Mouse (Mus musculus): ENCODE data around the gene Rhebl1. TPM values are rescaled to one million over a fixed set of nuclear protein-coding genes. Genes with fewer than 3 reads are reported as not detected.

The Rhebl1 gene
- polyA plus RNA-seq, 1 experiment from 2014 or later, result 3.4 TPM

- 93% methylated on average over 18 of the region's 18 CpGs for WGBS (ENCODE audit: insufficient replicate concordance)
- Histone ChIP-seq H3K27me3 (ENCODE audit: control insufficient read depth, insufficient read depth, low read depth, low read length) (no peaks in the 10 kb centered on the region), H3K4me1 (ENCODE audit: control insufficient read depth, low read depth, low read length) (no peaks in the 10 kb centered on the region), H3K4me3 (ENCODE audit: low read depth, low read length) (no peak overlapping the region), H3K36me3 (ENCODE audit: control insufficient read depth, insufficient read depth) (peaks cover 94% of the 10 kb centered on the region), H3K27ac (ENCODE audit: low read length) (no peak overlapping the region), H3K9me3 (replicated peaks; ENCODE audit: control insufficient read depth, low read length) (no peaks in the 10 kb centered on the region), H3K4me2 (ENCODE audit: low read depth, low read length) (no peak overlapping the region), H3K9ac (ENCODE audit: low read depth, low read length) (no peak overlapping the region)
- ATAC-seq (ENCODE audit: low read depth), result no peak
Observed at GRCm38 (mm10) chr15:98860921-98861320, 33.4 kb downstream of the Rhebl1 start.

GRCm38 (mm10) chr15:98859319-98860043, 34.9 kb downstream of the Rhebl1 start:
- no peaks in the 10 kb centered on the region for H3K9me3 ChIP-seq (replicated peaks; ENCODE audit: control insufficient read depth, low read length)
- H3K4me2 ChIP-seq (ENCODE audit: low read depth, low read length), result no peak overlapping the region
- peaks cover 93% of the 10 kb centered on the region for H3K36me3 ChIP-seq (ENCODE audit: control insufficient read depth, insufficient read depth)
- peak overlapping the region; percentile 47 for H3K27ac ChIP-seq (ENCODE audit: low read length)
- no peak overlapping the region for H3K9ac ChIP-seq (ENCODE audit: low read depth, low read length)
- H3K4me3 ChIP-seq (ENCODE audit: low read depth, low read length), result no peak overlapping the region
- peak; percentile 83 for ATAC-seq (ENCODE audit: low read depth)
- 80% methylated on average over 9 of the region's 9 CpGs for WGBS (ENCODE audit: insufficient replicate concordance)
- no peaks in the 10 kb centered on the region for H3K4me1 ChIP-seq (ENCODE audit: control insufficient read depth, low read depth, low read length)
- no peaks in the 10 kb centered on the region for H3K27me3 ChIP-seq (ENCODE audit: control insufficient read depth, insufficient read depth, low read depth, low read length)

- Histone ChIP-seq H3K4me1 (ENCODE audit: control insufficient read depth, low read depth, low read length) (no peaks in the 10 kb centered on the region), H3K27me3 (ENCODE audit: control insufficient read depth, insufficient read depth, low read depth, low read length) (no peaks in the 10 kb centered on the region), H3K27ac (ENCODE audit: low read length) (no peak overlapping the region), H3K9ac (ENCODE audit: low read depth, low read length) (no peak overlapping the region), H3K36me3 (ENCODE audit: control insufficient read depth, insufficient read depth) (peaks cover 93% of the 10 kb centered on the region), H3K4me2 (ENCODE audit: low read depth, low read length) (no peak overlapping the region), H3K4me3 (ENCODE audit: low read depth, low read length) (no peak overlapping the region), H3K9me3 (replicated peaks; ENCODE audit: control insufficient read depth, low read length) (no peaks in the 10 kb centered on the region)
- 83% methylated on average over 16 of the region's 16 CpGs for WGBS (ENCODE audit: insufficient replicate concordance)
- ATAC-seq (ENCODE audit: low read depth), result no peak
Observed at GRCm38 (mm10) chr15:98854214-98854613, 40.1 kb downstream of the Rhebl1 start.

GRCm38 (mm10) chr15:98853161-98853937, 41.0 kb downstream of the Rhebl1 start:
- Histone ChIP-seq H3K4me3 (ENCODE audit: low read depth, low read length) (no peak overlapping the region), H3K9me3 (replicated peaks; ENCODE audit: control insufficient read depth, low read length) (no peaks in the 10 kb centered on the region), H3K36me3 (ENCODE audit: control insufficient read depth, insufficient read depth) (peaks cover 95% of the 10 kb centered on the region), H3K27me3 (ENCODE audit: control insufficient read depth, insufficient read depth, low read depth, low read length) (no peaks in the 10 kb centered on the region), H3K9ac (ENCODE audit: low read depth, low read length) (no peak overlapping the region), H3K27ac (ENCODE audit: low read length) (no peak overlapping the region), H3K4me2 (ENCODE audit: low read depth, low read length) (no peak overlapping the region), H3K4me1 (ENCODE audit: control insufficient read depth, low read depth, low read length) (no peaks in the 10 kb centered on the region)
- ATAC-seq (ENCODE audit: low read depth), result no peak
- 85% methylated on average over 28 of the region's 28 CpGs for WGBS (ENCODE audit: insufficient replicate concordance)

GRCm38 (mm10) chr15:98852733-98853132, 41.6 kb downstream of the Rhebl1 start:
- Histone ChIP-seq H3K9ac (ENCODE audit: low read depth, low read length) (no peak overlapping the region), H3K4me2 (ENCODE audit: low read depth, low read length) (no peak overlapping the region), H3K9me3 (replicated peaks; ENCODE audit: control insufficient read depth, low read length) (no peaks in the 10 kb centered on the region), H3K4me1 (ENCODE audit: control insufficient read depth, low read depth, low read length) (no peaks in the 10 kb centered on the region), H3K36me3 (ENCODE audit: control insufficient read depth, insufficient read depth) (peaks cover 95% of the 10 kb centered on the region), H3K27me3 (ENCODE audit: control insufficient read depth, insufficient read depth, low read depth, low read length) (no peaks in the 10 kb centered on the region), H3K4me3 (ENCODE audit: low read depth, low read length) (no peak overlapping the region), H3K27ac (ENCODE audit: low read length) (no peak overlapping the region)
- no peak for ATAC-seq (ENCODE audit: low read depth)
- 86% methylated on average over 9 of the region's 9 CpGs for WGBS (ENCODE audit: insufficient replicate concordance)

- Histone ChIP-seq H3K9me3 (replicated peaks; ENCODE audit: control insufficient read depth, low read length) (no peaks in the 10 kb centered on the region), H3K4me1 (ENCODE audit: control insufficient read depth, low read depth, low read length) (no peaks in the 10 kb centered on the region), H3K4me2 (ENCODE audit: low read depth, low read length) (no peak overlapping the region), H3K27me3 (ENCODE audit: control insufficient read depth, insufficient read depth, low read depth, low read length) (no peaks in the 10 kb centered on the region), H3K27ac (ENCODE audit: low read length) (no peak overlapping the region), H3K9ac (ENCODE audit: low read depth, low read length) (no peak overlapping the region), H3K36me3 (ENCODE audit: control insufficient read depth, insufficient read depth) (peaks cover 95% of the 10 kb centered on the region), H3K4me3 (ENCODE audit: low read depth, low read length) (no peak overlapping the region)
- 88% methylated on average over 9 of the region's 9 CpGs for WGBS (ENCODE audit: insufficient replicate concordance)
- no peak for ATAC-seq (ENCODE audit: low read depth)
Observed at GRCm38 (mm10) chr15:98852071-98852470, 42.3 kb downstream of the Rhebl1 start.

- Histone ChIP-seq H3K9me3 (replicated peaks; ENCODE audit: control insufficient read depth, low read length) (no peaks in the 10 kb centered on the region), H3K4me2 (ENCODE audit: low read depth, low read length) (no peak overlapping the region), H3K27me3 (ENCODE audit: control insufficient read depth, insufficient read depth, low read depth, low read length) (no peaks in the 10 kb centered on the region), H3K9ac (ENCODE audit: low read depth, low read length) (no peak overlapping the region), H3K4me1 (ENCODE audit: control insufficient read depth, low read depth, low read length) (no peaks in the 10 kb centered on the region), H3K4me3 (ENCODE audit: low read depth, low read length) (no peak overlapping the region), H3K27ac (ENCODE audit: low read length) (no peak overlapping the region), H3K36me3 (ENCODE audit: control insufficient read depth, insufficient read depth) (peaks cover 96% of the 10 kb centered on the region)
- ATAC-seq (ENCODE audit: low read depth), result no peak
- WGBS (ENCODE audit: insufficient replicate concordance), result 91% methylated on average over 21 of the region's 21 CpGs
Observed at GRCm38 (mm10) chr15:98851229-98851818, 43.0 kb downstream of the Rhebl1 start.

- Histone ChIP-seq H3K9me3 (replicated peaks; ENCODE audit: control insufficient read depth, low read length) (no peaks in the 10 kb centered on the region), H3K27ac (ENCODE audit: low read length) (no peak overlapping the region), H3K9ac (ENCODE audit: low read depth, low read length) (no peak overlapping the region), H3K4me2 (ENCODE audit: low read depth, low read length) (no peak overlapping the region), H3K36me3 (ENCODE audit: control insufficient read depth, insufficient read depth) (peaks cover 96% of the 10 kb centered on the region), H3K27me3 (ENCODE audit: control insufficient read depth, insufficient read depth, low read depth, low read length) (no peaks in the 10 kb centered on the region), H3K4me1 (ENCODE audit: control insufficient read depth, low read depth, low read length) (no peaks in the 10 kb centered on the region), H3K4me3 (ENCODE audit: low read depth, low read length) (no peak overlapping the region)
- 81% methylated on average over 14 of the region's 14 CpGs for WGBS (ENCODE audit: insufficient replicate concordance)
- no peak for ATAC-seq (ENCODE audit: low read depth)
Observed at GRCm38 (mm10) chr15:98850668-98851067, 43.7 kb downstream of the Rhebl1 start.
